Mouse (Mus musculus) cerebellum, postnatal 25 days (tissue): ENCODE data around the gene Gm11232.

Experiments
- DNase-seq, 2 experiments: peaks; one replicate each; pipeline ENCODE4 v3.0.0; 2021; ENCODE audit warnings: mixed read lengths in 2 of 2

Gene Gm11232

GRCm38 (mm10) chr4:71757865-71758264 lies at the start of gene Gm11232:
Gm11232 (minus strand) TSS chr4:71757965.
- no peak for DNase-seq

GRCm38 (mm10) chr4:71805977-71806534 lies 48.3 kb upstream of the Gm11232 start:
- DNase-seq = no peak

DNA sequence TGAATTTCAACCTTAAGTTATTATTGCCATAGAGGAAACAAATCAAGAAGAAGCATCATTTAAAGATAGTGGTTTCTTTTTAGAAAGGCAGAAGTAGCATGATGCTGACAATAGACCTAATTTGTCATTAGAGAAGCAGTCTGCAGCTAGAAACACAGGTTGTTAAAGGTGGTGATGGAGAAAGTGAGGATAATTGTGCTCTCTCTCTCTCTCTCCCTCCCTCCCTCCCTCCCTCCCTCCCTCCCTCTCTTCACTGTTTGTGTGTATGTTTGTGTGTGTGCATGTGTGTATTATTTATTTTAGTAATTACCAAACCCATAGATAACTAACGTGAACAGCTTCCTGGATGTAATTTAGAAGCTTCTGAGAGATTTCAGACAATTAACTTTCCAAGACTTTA lies 7.8 kb upstream of the Gm11232 start:
- DNase-seq = no peak

DNA sequence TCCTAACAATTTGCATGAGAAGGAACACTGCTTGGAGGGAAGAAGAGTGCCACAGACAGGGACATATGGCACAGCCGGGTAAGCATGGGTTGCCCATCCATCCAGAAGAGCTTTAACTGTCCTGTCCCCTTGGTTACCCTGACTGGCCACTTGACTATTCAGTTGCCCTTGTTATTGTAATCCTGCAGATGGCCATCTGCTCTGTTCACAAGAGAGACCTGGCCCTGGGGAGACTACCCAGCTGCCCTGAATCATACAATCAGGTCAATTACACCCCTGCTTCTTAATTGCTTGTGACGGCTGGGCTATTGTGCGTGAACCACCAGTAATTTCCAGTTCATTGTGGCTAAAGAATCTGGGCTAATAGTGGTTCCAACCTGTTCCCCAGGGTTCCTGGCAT lies 7.3 kb upstream of the Gm11232 start:
- DNase-seq = peak; percentile 68 to 73

- DNase-seq = peak; percentile 10 to 11
These were observed 1.1 kb downstream of the Gm11232 start for GRCm38 (mm10) chr4:71756441-71757221.

GRCm38 (mm10) chr4:71745741-71746140 lies 12.0 kb downstream of the Gm11232 start:
- DNase-seq = no peak

- no peak for DNase-seq
These were observed 21.2 kb downstream of the Gm11232 start for GRCm38 (mm10) chr4:71736529-71736928.

DNA sequence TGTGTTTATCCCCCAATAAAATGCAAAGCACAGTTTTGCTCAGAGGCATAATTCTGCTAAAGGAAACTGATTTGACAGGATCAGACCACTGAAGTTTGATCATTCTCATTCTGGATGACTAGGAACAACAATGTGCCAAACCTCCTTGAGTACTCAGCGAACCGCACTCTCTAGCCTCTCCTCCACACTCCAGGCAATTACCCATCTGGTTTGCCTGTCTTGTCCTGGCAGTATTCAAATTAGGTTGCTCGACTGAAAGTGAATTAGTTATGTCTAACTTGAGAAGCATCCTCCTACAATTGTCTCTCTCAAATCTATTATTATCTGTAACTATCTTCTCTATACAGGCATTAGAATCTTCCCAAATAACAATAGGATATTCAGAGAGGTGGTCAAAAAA lies 22.5 kb downstream of the Gm11232 start:
- DNase-seq = no peak

DNA sequence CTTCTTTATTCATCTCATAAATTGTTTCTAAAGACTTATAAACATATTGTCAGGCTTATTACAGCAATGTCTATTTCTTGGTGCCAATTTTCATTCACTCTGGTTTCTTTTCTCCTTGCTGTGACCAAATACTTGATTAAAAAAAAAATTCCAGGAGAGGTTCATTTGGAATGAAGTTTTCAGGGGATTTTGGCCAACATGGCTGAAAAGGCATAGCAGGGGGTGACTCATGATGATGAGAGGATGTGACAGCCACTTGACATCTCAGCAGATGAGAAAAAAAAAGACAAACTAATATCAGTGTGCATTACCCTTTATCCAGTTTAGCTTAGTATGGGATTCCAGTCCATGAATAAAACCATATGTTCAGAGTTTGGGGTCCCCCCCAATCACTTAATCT lies 28.4 kb downstream of the Gm11232 start:
- no peak for DNase-seq

DNA sequence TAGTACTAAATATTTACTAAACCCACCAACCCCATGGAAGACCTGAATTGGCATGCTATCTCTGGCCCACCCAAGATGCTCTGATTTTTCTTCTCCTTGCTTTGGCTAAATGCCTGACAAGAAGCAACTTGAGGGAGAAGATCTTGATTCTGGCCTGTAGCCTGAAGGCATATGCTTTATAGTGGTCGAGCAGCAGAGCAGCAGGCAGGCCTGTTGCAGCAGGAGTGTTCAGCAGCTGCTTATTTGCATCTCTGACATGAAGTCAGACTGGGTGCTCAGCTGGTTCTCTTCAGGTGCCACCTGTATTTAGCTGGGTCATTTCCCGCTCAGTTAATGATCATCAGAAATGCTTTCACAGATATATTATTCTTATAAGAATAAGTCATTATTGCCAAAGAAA lies 30.2 kb downstream of the Gm11232 start:
- no peak for DNase-seq

DNA sequence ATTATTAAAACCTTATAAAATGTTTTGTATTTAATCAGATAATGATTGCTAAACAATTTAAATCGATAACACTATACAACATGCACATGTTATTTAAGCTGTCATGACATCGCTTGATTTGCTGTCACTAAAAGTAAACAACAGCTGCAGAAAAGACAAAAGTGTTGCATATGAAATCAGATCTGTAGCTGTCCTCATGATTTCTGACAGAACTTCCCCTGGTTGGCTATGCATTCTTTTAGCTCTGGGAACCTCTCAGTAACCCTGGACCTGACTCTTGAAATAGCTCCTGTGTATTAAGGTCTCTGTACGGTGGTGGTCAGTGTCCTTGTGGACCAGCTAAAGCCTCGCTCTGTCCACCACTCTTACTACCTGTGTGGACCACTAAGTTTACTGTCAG lies 30.7 kb downstream of the Gm11232 start:
- no peak for DNase-seq

- DNase-seq = no peak
These were observed 31.9 kb downstream of the Gm11232 start for GRCm38 (mm10) chr4:71725889-71726288.
